Mouse (Mus musculus): ENCODE results near the gene Gal3st2c. TPM values are rescaled to one million over a fixed set of nuclear protein-coding genes. Genes with fewer than 3 reads are reported as not detected.

Gal3st2c gene
- polyA plus RNA-seq (2014; fragmentation: Illumina TruSeq; extraction: RNeasy Lipid Tissue Mini Kit (QIAGEN cat#74804); ENCODE audit: low read depth, low replicate concordance): 2.0 TPM

GRCm38 (mm10) chr1:93990209-93990608 is at the start of gene Gal3st2c:
Gene Gal3st2c (plus strand): TSS chr1:93990509.

GRCm38 (mm10) chr1:94020151-94020550 is 29.8 kb downstream of the Gal3st2c start, which contains the start of gene Neu4:
Gene Neu4 (plus strand): TSS chr1:94020451.

GRCm38 (mm10) chr1:94052373-94052772 is 62.1 kb downstream of the Gal3st2c start, which contains the start of gene Pdcd1:
Gene Pdcd1 (minus strand): TSS chr1:94052553.

Other genes with a start within 250 kb of the Gal3st2c start
- 28.9 TPM for gene Atg4b, start 239.0 kb upstream of the Gal3st2c start, polyA plus RNA-seq (2014; fragmentation: Illumina TruSeq; extraction: RNeasy Lipid Tissue Mini Kit (QIAGEN cat#74804); ENCODE audit: low read depth, low replicate concordance)
- 88.9 TPM for gene Thap4, start 235.6 kb upstream of the Gal3st2c start, polyA plus RNA-seq (2014; fragmentation: Illumina TruSeq; extraction: RNeasy Lipid Tissue Mini Kit (QIAGEN cat#74804); ENCODE audit: low read depth, low replicate concordance)
- gene Dtymk, start 188.6 kb upstream of the Gal3st2c start, polyA plus RNA-seq (2014; fragmentation: Illumina TruSeq; extraction: RNeasy Lipid Tissue Mini Kit (QIAGEN cat#74804); ENCODE audit: low read depth, low replicate concordance): 30.9 TPM
- 8.3 TPM for gene Ing5, start 186.5 kb upstream of the Gal3st2c start, polyA plus RNA-seq (2014; fragmentation: Illumina TruSeq; extraction: RNeasy Lipid Tissue Mini Kit (QIAGEN cat#74804); ENCODE audit: low read depth, low replicate concordance)
- gene D2hgdh, start 165.6 kb upstream of the Gal3st2c start, polyA plus RNA-seq (2014; fragmentation: Illumina TruSeq; extraction: RNeasy Lipid Tissue Mini Kit (QIAGEN cat#74804); ENCODE audit: low read depth, low replicate concordance): 39.2 TPM
- 0.39 TPM for gene Gal3st2, start 129.2 kb upstream of the Gal3st2c start, polyA plus RNA-seq (2014; fragmentation: Illumina TruSeq; extraction: RNeasy Lipid Tissue Mini Kit (QIAGEN cat#74804); ENCODE audit: low read depth, low replicate concordance)
- gene Gal3st2b, start 72.2 kb upstream of the Gal3st2c start, polyA plus RNA-seq (2014; fragmentation: Illumina TruSeq; extraction: RNeasy Lipid Tissue Mini Kit (QIAGEN cat#74804); ENCODE audit: low read depth, low replicate concordance): 0.68 TPM
- not detected for gene Neu4, start 29.9 kb downstream of the Gal3st2c start, polyA plus RNA-seq (2014; fragmentation: Illumina TruSeq; extraction: RNeasy Lipid Tissue Mini Kit (QIAGEN cat#74804); ENCODE audit: low read depth, low replicate concordance)
- gene Pdcd1, start 62.0 kb downstream of the Gal3st2c start, polyA plus RNA-seq (2014; fragmentation: Illumina TruSeq; extraction: RNeasy Lipid Tissue Mini Kit (QIAGEN cat#74804); ENCODE audit: low read depth, low replicate concordance): not detected

All from heart, adult 10 weeks (tissue).